Mouse (Mus musculus): ENCODE results near the gene Zfp553. TPM values are rescaled to one million over a fixed set of nuclear protein-coding genes. Genes with fewer than 3 reads are reported as not detected.
A peak's percentile ranks its signal among the peaks of the same experiment; 100 is the strongest.

The Zfp553 gene
- polyA plus RNA-seq, 1 experiment from 2014 or later, result 18.5 TPM

GRCm38 (mm10) chr7:127192989-127193388 is 39.9 kb upstream of the Zfp553 start:
- no peak overlapping the region for H3K9ac ChIP-seq (ENCODE audit: low read length)
- peaks cover 53% of the 10 kb centered on the region for H3K36me3 ChIP-seq (ENCODE audit: control insufficient read depth, insufficient read depth, low read length)
- H3K27ac ChIP-seq (ENCODE audit: low read depth), result no peak overlapping the region
- no peak overlapping the region for H3K4me3 ChIP-seq (ENCODE audit: low read depth, low read length)
- no peaks in the 10 kb centered on the region for H3K9me3 ChIP-seq (ENCODE audit: control insufficient read depth, low read length)
- 97% methylated on average over 5 of the region's 5 CpGs for WGBS
- peaks cover 14% of the 10 kb centered on the region for H3K4me1 ChIP-seq (replicated peaks; ENCODE audit: control insufficient read depth, insufficient read depth, low read length)
- H3K4me2 ChIP-seq (ENCODE audit: low read length), result no peak overlapping the region
- DNase-seq (ENCODE audit: low spot score), result no peak
- H3K27me3 ChIP-seq (replicated peaks; ENCODE audit: control insufficient read depth, insufficient read depth, low read length), result no peaks in the 10 kb centered on the region
- no peak for ATAC-seq (replicated peaks; ENCODE audit: low FRiP score, low TSS enrichment, low read depth)

- no peaks in the 10 kb centered on the region for H3K9me3 ChIP-seq (ENCODE audit: control insufficient read depth, low read length)
- ATAC-seq (replicated peaks; ENCODE audit: low FRiP score, low TSS enrichment, low read depth), result no peak
- H3K27ac ChIP-seq (ENCODE audit: low read depth), result no peak overlapping the region
- 88% methylated on average over 17 of the region's 17 CpGs for WGBS
- no peaks in the 10 kb centered on the region for H3K27me3 ChIP-seq (replicated peaks; ENCODE audit: control insufficient read depth, insufficient read depth, low read length)
- no peak overlapping the region for H3K9ac ChIP-seq (ENCODE audit: low read length)
- peaks cover 14% of the 10 kb centered on the region for H3K4me1 ChIP-seq (replicated peaks; ENCODE audit: control insufficient read depth, insufficient read depth, low read length)
- H3K36me3 ChIP-seq (ENCODE audit: control insufficient read depth, insufficient read depth, low read length), result peaks cover 64% of the 10 kb centered on the region
- no peak for DNase-seq (ENCODE audit: low spot score)
- H3K4me3 ChIP-seq (ENCODE audit: low read depth, low read length), result no peak overlapping the region
- peak overlapping the region; percentile 75 for H3K4me2 ChIP-seq (ENCODE audit: low read length)
Measured at GRCm38 (mm10) chr7:127194011-127194632, 38.7 kb upstream of the Zfp553 start.

GRCm38 (mm10) chr7:127194633-127195029 is 38.2 kb upstream of the Zfp553 start:
- Histone ChIP-seq H3K36me3 (ENCODE audit: control insufficient read depth, insufficient read depth, low read length) (peaks cover 69% of the 10 kb centered on the region), H3K27me3 (replicated peaks; ENCODE audit: control insufficient read depth, insufficient read depth, low read length) (no peaks in the 10 kb centered on the region), H3K9ac (ENCODE audit: low read length) (peak overlapping the region; percentile 73), H3K9me3 (ENCODE audit: control insufficient read depth, low read length) (no peaks in the 10 kb centered on the region), H3K27ac (ENCODE audit: low read depth) (no peak overlapping the region), H3K4me1 (replicated peaks; ENCODE audit: control insufficient read depth, insufficient read depth, low read length) (peaks cover 14% of the 10 kb centered on the region), H3K4me2 (ENCODE audit: low read length) (peak overlapping the region; percentile 75), H3K4me3 (ENCODE audit: low read depth, low read length) (peak overlapping the region; percentile 63)
- DNase-seq (ENCODE audit: low spot score) (no peak), ATAC-seq (replicated peaks; ENCODE audit: low FRiP score, low TSS enrichment, low read depth) (no peak)
- 62% methylated on average over 7 of the region's 7 CpGs for WGBS

- DNase-seq (ENCODE audit: low spot score) (peak; percentile 95), ATAC-seq (replicated peaks; ENCODE audit: low FRiP score, low TSS enrichment, low read depth) (peak; percentile 96)
- peak within 1 kb of the TSS; percentile 73 for H3K9ac ChIP-seq (ENCODE audit: low read length)
- H3K27ac ChIP-seq (ENCODE audit: low read depth), result peak within 1 kb of the TSS; percentile 82
- H3K4me3 ChIP-seq (ENCODE audit: low read depth, low read length), result peak within 1 kb of the TSS; percentile 63
- no peaks in the 10 kb centered on the region for H3K9me3 ChIP-seq (ENCODE audit: control insufficient read depth, low read length)
- under 1% methylated on average over 51 of the region's 51 CpGs for WGBS
- H3K4me2 ChIP-seq (ENCODE audit: low read length), result peak within 1 kb of the TSS; percentile 75
- no peaks in the 10 kb centered on the region for H3K27me3 ChIP-seq (replicated peaks; ENCODE audit: control insufficient read depth, insufficient read depth, low read length)
- H3K36me3 ChIP-seq (ENCODE audit: control insufficient read depth, insufficient read depth, low read length), result peaks cover 80% of the 10 kb centered on the region
- H3K4me1 ChIP-seq (replicated peaks; ENCODE audit: control insufficient read depth, insufficient read depth, low read length), result peaks cover 14% of the 10 kb centered on the region
Measured at GRCm38 (mm10) chr7:127195544-127196295, 37.1 kb upstream of the Zfp553 start, which contains the start of gene Cd2bp2. Cd2bp2 (minus strand) TSS chr7:127196050.

- Histone ChIP-seq H3K9me3 (ENCODE audit: control insufficient read depth, low read length) (no peaks in the 10 kb centered on the region), H3K27me3 (replicated peaks; ENCODE audit: control insufficient read depth, insufficient read depth, low read length) (no peaks in the 10 kb centered on the region), H3K27ac (ENCODE audit: low read depth) (peak overlapping the region; percentile 82), H3K4me2 (ENCODE audit: low read length) (peak overlapping the region; percentile 75), H3K36me3 (ENCODE audit: control insufficient read depth, insufficient read depth, low read length) (peaks cover 83% of the 10 kb centered on the region), H3K4me1 (replicated peaks; ENCODE audit: control insufficient read depth, insufficient read depth, low read length) (peaks cover 14% of the 10 kb centered on the region), H3K9ac (ENCODE audit: low read length) (peak overlapping the region; percentile 73), H3K4me3 (ENCODE audit: low read depth, low read length) (peak overlapping the region; percentile 63)
- ATAC-seq (replicated peaks; ENCODE audit: low FRiP score, low TSS enrichment, low read depth) (no peak), DNase-seq (ENCODE audit: low spot score) (no peak)
- 54% methylated on average over 11 of the region's 11 CpGs for WGBS
Measured at GRCm38 (mm10) chr7:127196484-127196883, 36.4 kb upstream of the Zfp553 start.

- Histone ChIP-seq H3K9ac (ENCODE audit: low read length) (peak overlapping the region; percentile 91), H3K36me3 (ENCODE audit: control insufficient read depth, insufficient read depth, low read length) (peaks cover 32% of the 10 kb centered on the region), H3K27ac (ENCODE audit: low read depth) (peak overlapping the region; percentile 59; the same call in 1 of the 2 replicates), H3K4me3 (ENCODE audit: low read depth, low read length) (peak overlapping the region; percentile 90), H3K27me3 (replicated peaks; ENCODE audit: control insufficient read depth, insufficient read depth, low read length) (no peaks in the 10 kb centered on the region), H3K4me1 (replicated peaks; ENCODE audit: control insufficient read depth, insufficient read depth, low read length) (peaks cover 16% of the 10 kb centered on the region), H3K4me2 (ENCODE audit: low read length) (peak overlapping the region; percentile 92), H3K9me3 (ENCODE audit: control insufficient read depth, low read length) (no peaks in the 10 kb centered on the region)
- no peak for DNase-seq (ENCODE audit: low spot score)
- WGBS, result 44% methylated on average over 2 of the region's 2 CpGs
- ATAC-seq (replicated peaks; ENCODE audit: low FRiP score, low TSS enrichment, low read depth), result no peak
Measured at GRCm38 (mm10) chr7:127206606-127207005, 26.3 kb upstream of the Zfp553 start.

- Histone ChIP-seq H3K36me3 (ENCODE audit: control insufficient read depth, insufficient read depth, low read length) (peaks cover 22% of the 10 kb centered on the region), H3K4me2 (ENCODE audit: low read length) (peak overlapping the region; percentile 92), H3K27ac (ENCODE audit: low read depth) (peak overlapping the region; percentile 59), H3K27me3 (replicated peaks; ENCODE audit: control insufficient read depth, insufficient read depth, low read length) (no peaks in the 10 kb centered on the region), H3K4me1 (replicated peaks; ENCODE audit: control insufficient read depth, insufficient read depth, low read length) (peaks cover 16% of the 10 kb centered on the region), H3K9me3 (ENCODE audit: control insufficient read depth, low read length) (no peaks in the 10 kb centered on the region), H3K4me3 (ENCODE audit: low read depth, low read length) (peak overlapping the region; percentile 90), H3K9ac (ENCODE audit: low read length) (peak overlapping the region; percentile 91)
- ATAC-seq (replicated peaks; ENCODE audit: low FRiP score, low TSS enrichment, low read depth) (peak; percentile 23), DNase-seq (ENCODE audit: low spot score) (peak; percentile 75)
- WGBS, result under 1% methylated on average over 48 of the region's 53 CpGs
Measured at GRCm38 (mm10) chr7:127207374-127208294, 25.2 kb upstream of the Zfp553 start.

- ATAC-seq (replicated peaks; ENCODE audit: low FRiP score, low TSS enrichment, low read depth), result peak; percentile 71
- WGBS, result under 1% methylated on average over 32 of the region's 44 CpGs
Measured at GRCm38 (mm10) chr7:127208295-127208552, 24.6 kb upstream of the Zfp553 start, which contains the start of gene Tbc1d10b. Tbc1d10b (minus strand) TSS chr7:127208468.

More at GRCm38 (mm10) chr7:127208295-127208552, 24.6 kb upstream of the Zfp553 start, which contains the start of gene Tbc1d10b:
- Histone ChIP-seq H3K36me3 (ENCODE audit: control insufficient read depth, insufficient read depth, low read length) (peaks cover 16% of the 10 kb centered on the region), H3K4me3 (ENCODE audit: low read depth, low read length) (peak within 1 kb of the TSS; percentile 90), H3K27me3 (replicated peaks; ENCODE audit: control insufficient read depth, insufficient read depth, low read length) (no peaks in the 10 kb centered on the region), H3K9me3 (ENCODE audit: control insufficient read depth, low read length) (no peaks in the 10 kb centered on the region), H3K9ac (ENCODE audit: low read length) (peak within 1 kb of the TSS; percentile 91), H3K27ac (ENCODE audit: low read depth) (peak within 1 kb of the TSS; percentile 79), H3K4me2 (ENCODE audit: low read length) (peak within 1 kb of the TSS; percentile 92), H3K4me1 (replicated peaks; ENCODE audit: control insufficient read depth, insufficient read depth, low read length) (peaks cover 16% of the 10 kb centered on the region)
- DNase-seq (ENCODE audit: low spot score), result no peak
